Mouse (Mus musculus): ENCODE data around the gene Dntt.

DNA sequence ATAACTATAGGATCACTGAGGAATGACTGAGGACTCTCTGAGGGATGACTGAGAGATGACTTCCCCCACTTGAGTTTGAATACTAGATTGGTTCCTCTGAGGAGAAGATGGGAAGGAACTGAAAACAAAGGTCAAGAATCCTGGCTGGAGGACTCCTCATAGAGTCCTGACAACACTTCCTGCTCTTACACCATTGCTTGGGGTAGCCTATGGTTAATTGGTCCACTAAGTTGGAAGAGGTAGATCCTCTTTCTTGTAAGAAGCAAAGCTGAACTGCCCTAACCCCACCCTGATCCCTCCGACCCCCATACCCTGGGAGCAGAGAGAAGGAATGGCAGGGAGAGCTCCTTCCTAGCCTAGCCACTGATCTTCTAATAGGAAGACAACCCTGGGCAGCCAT is 22.6 kb downstream of the Dntt start:
- TF ChIP-seq CTCF (IDR thresholded peaks at IDR 0.05; ENCODE audit: low read depth) = no peak
- TF ChIP-seq EP300 (IDR thresholded peaks at IDR 0.05; ENCODE audit: low read depth) = no peak
